ENCODE assay signal across 8 mouse cellular contexts in genomic region chr12:51865061-51865789, GRCm38 (mm10). TPM values are rescaled to one million over a fixed set of nuclear protein-coding genes. Genes with fewer than 3 reads are reported as not detected.
DNase-seq lines count a peak whose midpoint lies in the region; ATAC-seq and TF ChIP-seq lines count a peak whose summit lies in the region.

No protein-coding gene starts in this region.

- H3K27me3 ChIP-seq in intestine, embryonic 15.5 days (replicated peaks), result no peaks in the 10 kb centered on the region
- no peaks in the 10 kb centered on the region for H3K27me3 ChIP-seq in neural tube, embryonic 14.5 days (ENCODE audit: control insufficient read depth, insufficient read depth, low read length)

- no peaks in the 10 kb centered on the region for H3K9me3 ChIP-seq in intestine, embryonic 15.5 days
- H3K9me3 ChIP-seq in neural tube, embryonic 14.5 days (ENCODE audit: control insufficient read depth, low read length), result no peaks in the 10 kb centered on the region

- intact Hi-C loops in left cerebral cortex, postnatal 4 days (cut with DNase I), result no loop called here

- H3K27ac ChIP-seq in intestine, embryonic 15.5 days, result no peak overlapping the region
- H3K27ac ChIP-seq in neural tube, embryonic 14.5 days (ENCODE audit: low read depth, low read length), result no peak overlapping the region; the same call in 1 of the 2 replicates

- H3K4me2 ChIP-seq in intestine, embryonic 15.5 days (replicated peaks), result no peak overlapping the region
- no peak overlapping the region for H3K4me2 ChIP-seq in neural tube, embryonic 14.5 days (ENCODE audit: low read depth, low read length)

- TF ChIP-seq POLR2A in lung, adult 2 months (IDR thresholded peaks at IDR 0.05; ENCODE audit: borderline replicate concordance, extremely low read depth, low read depth, low read length), result no peak

- no peaks in the 10 kb centered on the region for H3K36me3 ChIP-seq in intestine, embryonic 15.5 days
- H3K36me3 ChIP-seq in neural tube, embryonic 14.5 days (ENCODE audit: control insufficient read depth, insufficient read depth, low read length), result no peaks in the 10 kb centered on the region

- peaks cover 19% of the 10 kb centered on the region for H3K4me1 ChIP-seq in lung, adult 2 months (ENCODE audit: control insufficient read depth, insufficient read depth, low read length)
- peaks cover 8% of the 10 kb centered on the region; the same call in 1 of the 2 replicates for H3K4me1 ChIP-seq in intestine, embryonic 15.5 days (replicated peaks)
- peaks cover 6% of the 10 kb centered on the region; the same call in 1 of the 2 replicates for H3K4me1 ChIP-seq in neural tube, embryonic 14.5 days (ENCODE audit: control insufficient read depth, insufficient read depth, low read length)

- peak; percentile 11; the same call in 1 of the 2 replicates for ATAC-seq in intestine, embryonic 15.5 days
- peak; percentile 10; the same call in 1 of the 2 replicates for ATAC-seq in neural tube, embryonic 14.5 days (ENCODE audit: low read depth)

- no peak overlapping the region for H3K9ac ChIP-seq in intestine, embryonic 15.5 days
- H3K9ac ChIP-seq in neural tube, embryonic 14.5 days (replicated peaks; ENCODE audit: low read depth, low read length), result no peak overlapping the region

- DNase-seq in lung, adult 18-20 months, result peak; percentile 39 to 52
- DNase-seq in lung, adult 2 months, result no peak
- peak; percentile 61 to 66 for DNase-seq in adrenal gland, postnatal 36 days
- no peak for DNase-seq in left cerebral cortex, postnatal 4 days
- DNase-seq in ovary, postnatal 14 days (ENCODE audit: low spot score), result no peak
- no peak for DNase-seq in cerebellum, adult 9-10 months

- TF ChIP-seq CTCF in lung, adult 2 months (IDR thresholded peaks at IDR 0.05; ENCODE audit: insufficient read depth, low read length), result no peak

- 30% methylated on average over 9 of the region's 9 CpGs for WGBS in lung, adult 2 months
- 58% methylated on average over 9 of the region's 9 CpGs for WGBS in intestine, embryonic 15.5 days
- WGBS in neural tube, embryonic 14.5 days, result 47% methylated on average over 9 of the region's 9 CpGs

- no peak overlapping the region for H3K4me3 ChIP-seq in lung, adult 2 months (replicated peaks; ENCODE audit: extremely low read depth, low read depth, low read length)
- H3K4me3 ChIP-seq in intestine, embryonic 15.5 days (replicated peaks), result no peak overlapping the region
- no peak overlapping the region for H3K4me3 ChIP-seq in neural tube, embryonic 14.5 days (ENCODE audit: low read depth, low read length)

RNA-seq across cellular contexts. Expression of gene Hectd1, which starts 35.9 kb away (rescaled TPM):
- polyA plus RNA-seq in lung, adult 2 months (2012; rRNA removed), result 13.7 and 19.9 TPM in 2 replicates
- total RNA-seq in adrenal gland, postnatal 36 days (2021), result 10 to 100 TPM; 86.7 to 95.8 TPM
- 31.1 and 32.2 TPM in 2 replicates for polyA plus RNA-seq in intestine, embryonic 15.5 days (2015; fragmentation: Nextera tagmentation; extraction: Ambion mirVana)
- 48.9 and 50.5 TPM in 2 replicates for polyA plus RNA-seq in neural tube, embryonic 14.5 days (2014; fragmentation: Nextera tagmentation; extraction: Ambion mirVana)
- 10 to 100 TPM; 93.8 to 99.4 TPM for total RNA-seq in left cerebral cortex, postnatal 4 days (2021)

Comparison
In these comparisons a context has a peak if more than half of its experiments do, and no peak if none do; other contexts are left out.
1. DNase-seq: peak in lung, adult 18-20 months (2 of 2) and adrenal gland, postnatal 36 days (2 of 2); none in lung, adult 2 months (single experiment), left cerebral cortex, postnatal 4 days (single experiment), ovary, postnatal 14 days (single experiment) and cerebellum, adult 9-10 months (single experiment).